Mouse (Mus musculus): ENCODE results near the gene Uts2r. TPM values are rescaled to one million over a fixed set of nuclear protein-coding genes. Genes with fewer than 3 reads are reported as not detected.
A peak's percentile ranks its signal among the peaks of the same experiment; 100 is the strongest.

Gene Uts2r
- polyA plus RNA-seq, 1 experiment = not detected

DNA sequence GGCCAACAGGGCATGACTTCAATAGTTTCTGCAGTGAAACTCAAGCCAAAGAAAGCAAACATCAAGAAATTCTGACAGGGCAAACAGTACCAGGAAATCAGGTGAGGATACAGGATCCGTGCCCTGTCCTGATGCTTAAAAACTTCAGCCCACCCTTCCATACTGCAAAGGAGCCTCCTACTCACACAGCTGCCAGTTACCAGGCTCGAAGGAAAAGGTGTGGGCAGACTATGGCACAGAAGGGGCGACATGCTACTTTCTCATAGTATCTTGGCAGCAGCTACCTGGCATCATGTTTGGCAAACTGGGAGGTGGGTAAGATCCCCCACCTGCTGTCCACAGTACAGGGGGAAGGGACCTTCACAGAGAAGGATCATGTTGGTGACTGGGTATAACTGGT is 33.3 kb downstream of the Uts2r start:
- Histone ChIP-seq H3K27ac (ENCODE audit: insufficient read depth, low read depth, low read length) (no peak overlapping the region), H3K4me3 (ENCODE audit: insufficient read depth, low read depth, low read length) (no peak overlapping the region), H3K27me3 (replicated peaks; ENCODE audit: control insufficient read depth, insufficient read depth, low read length) (no peaks in the 10 kb centered on the region), H3K4me1 (ENCODE audit: control insufficient read depth, insufficient read depth, low read length) (no peaks in the 10 kb centered on the region), H3K36me3 (ENCODE audit: control insufficient read depth, insufficient read depth, low read length) (no peaks in the 10 kb centered on the region)
- no peak for DNase-seq
- WGBS = 54% methylated on average over 3 of the region's 3 CpGs
- TF ChIP-seq POLR2A (IDR thresholded peaks at IDR 0.05; ENCODE audit: low read depth, low read length) (no peak), CTCF (conservative IDR thresholded peaks at IDR 0.05; ENCODE audit: insufficient read depth, insufficient read length, low read depth, low read length) (no peak)

DNA sequence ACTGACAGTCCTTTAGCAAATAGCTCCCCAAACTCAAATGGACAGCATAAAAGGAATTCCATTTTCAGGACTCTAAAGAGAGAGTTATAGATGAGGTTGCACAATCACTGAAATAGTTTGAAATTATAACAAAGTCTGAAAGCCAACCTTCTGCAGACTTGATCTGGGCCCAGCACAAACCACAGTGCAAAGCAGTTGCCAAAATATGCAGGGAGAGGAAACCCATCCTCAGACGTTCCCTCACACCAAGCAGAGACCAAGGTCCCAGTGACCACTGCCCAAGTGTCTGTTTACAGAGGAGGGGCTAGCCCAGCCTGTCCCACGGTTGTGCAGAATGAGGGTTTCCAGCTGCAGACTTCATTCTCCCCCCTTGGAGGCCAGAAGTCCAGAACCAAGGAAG is 38.6 kb downstream of the Uts2r start:
- H3K4me3 ChIP-seq (ENCODE audit: insufficient read depth, low read depth, low read length) = no peak overlapping the region
- WGBS = 39% methylated on average over 2 of the region's 2 CpGs
- TF ChIP-seq CTCF (conservative IDR thresholded peaks at IDR 0.05; ENCODE audit: insufficient read depth, insufficient read length, low read depth, low read length) (no peak), POLR2A (IDR thresholded peaks at IDR 0.05; ENCODE audit: low read depth, low read length) (no peak)
- no peak for DNase-seq
- no peak overlapping the region for H3K27ac ChIP-seq (ENCODE audit: insufficient read depth, low read depth, low read length)
- H3K27me3 ChIP-seq (replicated peaks; ENCODE audit: control insufficient read depth, insufficient read depth, low read length) = no peaks in the 10 kb centered on the region
- peaks cover 5% of the 10 kb centered on the region; the same call in 1 of the 2 replicates for H3K4me1 ChIP-seq (ENCODE audit: control insufficient read depth, insufficient read depth, low read length)
- H3K36me3 ChIP-seq (ENCODE audit: control insufficient read depth, insufficient read depth, low read length) = no peaks in the 10 kb centered on the region

DNA sequence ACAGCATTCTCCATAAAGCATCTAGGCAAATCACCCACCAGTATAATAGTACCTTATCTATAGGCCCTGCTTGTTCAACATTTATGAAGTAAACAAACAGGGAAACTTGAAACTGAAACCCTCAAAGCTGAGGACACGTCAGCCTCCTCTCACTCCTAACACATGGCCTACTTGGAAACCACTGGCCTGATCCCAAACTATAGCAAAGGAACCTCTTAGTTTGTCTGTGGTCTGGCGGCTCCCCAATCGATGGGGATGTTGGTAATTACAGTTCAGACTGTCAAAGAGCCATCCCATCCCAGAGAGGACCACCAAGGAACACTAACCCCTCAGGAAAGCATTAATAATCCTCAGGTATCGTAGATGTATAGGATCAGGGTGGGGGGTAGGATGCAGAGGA is 39.8 kb downstream of the Uts2r start:
- Histone ChIP-seq H3K4me3 (ENCODE audit: insufficient read depth, low read depth, low read length) (no peak overlapping the region), H3K27me3 (replicated peaks; ENCODE audit: control insufficient read depth, insufficient read depth, low read length) (no peaks in the 10 kb centered on the region), H3K36me3 (ENCODE audit: control insufficient read depth, insufficient read depth, low read length) (no peaks in the 10 kb centered on the region), H3K27ac (ENCODE audit: insufficient read depth, low read depth, low read length) (no peak overlapping the region), H3K4me1 (ENCODE audit: control insufficient read depth, insufficient read depth, low read length) (peaks cover 5% of the 10 kb centered on the region; the same call in 1 of the 2 replicates)
- TF ChIP-seq POLR2A (IDR thresholded peaks at IDR 0.05; ENCODE audit: low read depth, low read length) = no peak
- no peak for TF ChIP-seq CTCF (conservative IDR thresholded peaks at IDR 0.05; ENCODE audit: insufficient read depth, insufficient read length, low read depth, low read length)
- WGBS = 82% methylated on average over 4 of the region's 4 CpGs
- no peak for DNase-seq

DNA sequence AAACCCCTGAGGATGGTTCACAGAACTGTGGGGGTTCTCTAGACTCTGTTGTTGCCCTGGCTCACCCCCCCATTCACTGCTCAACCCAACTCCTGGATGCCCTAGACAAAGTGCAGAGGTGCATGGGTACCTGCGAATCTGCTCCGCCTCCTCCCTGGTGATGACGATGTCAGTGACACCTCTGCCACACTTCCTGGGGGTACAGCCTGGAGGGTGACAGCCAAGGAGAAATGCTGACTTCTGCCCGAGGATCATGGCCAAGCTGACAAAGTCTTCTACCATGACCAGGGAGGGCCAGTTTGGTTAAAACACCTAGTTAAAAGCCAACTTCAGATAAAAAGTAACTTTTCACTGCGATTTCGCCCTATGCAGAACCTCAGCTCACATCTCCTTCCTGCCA is 40.7 kb downstream of the Uts2r start:
- H3K27ac ChIP-seq (ENCODE audit: insufficient read depth, low read depth, low read length) = no peak overlapping the region
- H3K36me3 ChIP-seq (ENCODE audit: control insufficient read depth, insufficient read depth, low read length) = no peaks in the 10 kb centered on the region
- no peak overlapping the region for H3K4me3 ChIP-seq (ENCODE audit: insufficient read depth, low read depth, low read length)
- H3K27me3 ChIP-seq (replicated peaks; ENCODE audit: control insufficient read depth, insufficient read depth, low read length) = no peaks in the 10 kb centered on the region
- 72% methylated on average over 6 of the region's 6 CpGs for WGBS
- peak; percentile 83 for DNase-seq
- H3K4me1 ChIP-seq (ENCODE audit: control insufficient read depth, insufficient read depth, low read length) = peaks cover 9% of the 10 kb centered on the region; the same call in 1 of the 2 replicates
- TF ChIP-seq CTCF (conservative IDR thresholded peaks at IDR 0.05; ENCODE audit: insufficient read depth, insufficient read length, low read depth, low read length) = no peak
- TF ChIP-seq POLR2A (IDR thresholded peaks at IDR 0.05; ENCODE audit: low read depth, low read length) = no peak

DNA sequence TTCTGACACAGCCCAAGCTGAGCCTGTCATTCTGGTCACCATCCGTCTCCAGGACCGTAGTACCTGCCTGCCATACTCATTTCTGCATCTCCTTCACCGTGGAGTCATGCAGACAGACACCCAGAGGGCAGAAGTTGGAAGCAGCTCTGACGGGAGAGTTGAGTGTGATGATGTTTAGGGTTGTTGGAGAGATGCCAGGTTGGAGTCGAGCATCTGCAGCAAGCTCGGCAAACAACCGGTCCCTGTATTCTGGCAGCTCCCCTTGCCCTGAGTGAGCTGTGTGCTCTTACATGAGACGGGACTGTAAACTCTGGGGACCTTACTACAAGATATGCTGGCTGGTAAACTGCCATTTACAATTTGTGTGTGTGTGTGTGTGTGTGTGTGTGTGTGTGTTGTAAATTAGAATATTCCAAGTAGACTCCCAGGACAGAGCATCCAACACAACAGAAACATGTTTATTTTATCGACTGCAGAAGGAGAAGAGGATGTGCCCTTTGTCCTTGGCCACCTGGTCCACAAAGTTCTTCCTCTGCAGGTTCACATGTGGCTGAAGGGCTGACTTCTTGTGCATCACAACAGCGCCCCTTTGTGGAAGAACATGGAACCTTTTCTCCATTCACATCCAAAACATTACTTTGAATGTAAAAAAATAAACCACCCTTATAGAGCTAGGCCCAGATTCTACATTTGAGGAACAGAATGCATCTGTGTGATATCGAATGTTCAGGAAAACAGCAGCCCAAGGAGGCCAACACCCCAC is 41.5 kb downstream of the Uts2r start:
- 42% methylated on average over 11 of the region's 11 CpGs for WGBS
- Histone ChIP-seq H3K27ac (ENCODE audit: insufficient read depth, low read depth, low read length) (peak overlapping the region; percentile 45; the same call in 1 of the 2 replicates), H3K36me3 (ENCODE audit: control insufficient read depth, insufficient read depth, low read length) (no peaks in the 10 kb centered on the region), H3K4me1 (ENCODE audit: control insufficient read depth, insufficient read depth, low read length) (peaks cover 9% of the 10 kb centered on the region; the same call in 1 of the 2 replicates), H3K27me3 (replicated peaks; ENCODE audit: control insufficient read depth, insufficient read depth, low read length) (no peaks in the 10 kb centered on the region), H3K4me3 (ENCODE audit: insufficient read depth, low read depth, low read length) (no peak overlapping the region)
- peak; percentile 75 for DNase-seq
- TF ChIP-seq CTCF (conservative IDR thresholded peaks at IDR 0.05; ENCODE audit: insufficient read depth, insufficient read length, low read depth, low read length) (peak; percentile 78), POLR2A (IDR thresholded peaks at IDR 0.05; ENCODE audit: low read depth, low read length) (no peak)

DNA sequence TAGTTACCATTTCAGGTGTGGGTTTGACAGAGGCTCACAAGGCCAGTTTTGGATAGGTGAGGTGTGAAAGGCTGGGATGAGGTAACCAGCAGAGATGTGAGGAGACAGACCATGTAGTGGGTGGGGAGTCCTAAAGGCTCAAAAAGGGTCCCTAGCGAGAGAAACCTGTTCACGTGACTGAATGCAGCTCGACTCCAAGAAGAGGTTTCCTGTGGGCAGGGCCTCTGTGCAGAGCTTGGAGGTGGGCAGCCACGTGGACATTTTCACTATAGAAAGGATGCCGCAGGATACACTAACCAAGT is 43.7 kb downstream of the Uts2r start:
- H3K27ac ChIP-seq (ENCODE audit: insufficient read depth, low read depth, low read length) = no peak overlapping the region
- no peaks in the 10 kb centered on the region for H3K27me3 ChIP-seq (replicated peaks; ENCODE audit: control insufficient read depth, insufficient read depth, low read length)
- peaks cover 9% of the 10 kb centered on the region; the same call in 1 of the 2 replicates for H3K4me1 ChIP-seq (ENCODE audit: control insufficient read depth, insufficient read depth, low read length)
- TF ChIP-seq CTCF (conservative IDR thresholded peaks at IDR 0.05; ENCODE audit: insufficient read depth, insufficient read length, low read depth, low read length) (no peak), POLR2A (IDR thresholded peaks at IDR 0.05; ENCODE audit: low read depth, low read length) (no peak)
- WGBS = 1% methylated on average over 5 of the region's 5 CpGs
- H3K4me3 ChIP-seq (ENCODE audit: insufficient read depth, low read depth, low read length) = peak overlapping the region; percentile 73; the same call in 1 of the 2 replicates
- DNase-seq = no peak
- no peaks in the 10 kb centered on the region for H3K36me3 ChIP-seq (ENCODE audit: control insufficient read depth, insufficient read depth, low read length)

DNA sequence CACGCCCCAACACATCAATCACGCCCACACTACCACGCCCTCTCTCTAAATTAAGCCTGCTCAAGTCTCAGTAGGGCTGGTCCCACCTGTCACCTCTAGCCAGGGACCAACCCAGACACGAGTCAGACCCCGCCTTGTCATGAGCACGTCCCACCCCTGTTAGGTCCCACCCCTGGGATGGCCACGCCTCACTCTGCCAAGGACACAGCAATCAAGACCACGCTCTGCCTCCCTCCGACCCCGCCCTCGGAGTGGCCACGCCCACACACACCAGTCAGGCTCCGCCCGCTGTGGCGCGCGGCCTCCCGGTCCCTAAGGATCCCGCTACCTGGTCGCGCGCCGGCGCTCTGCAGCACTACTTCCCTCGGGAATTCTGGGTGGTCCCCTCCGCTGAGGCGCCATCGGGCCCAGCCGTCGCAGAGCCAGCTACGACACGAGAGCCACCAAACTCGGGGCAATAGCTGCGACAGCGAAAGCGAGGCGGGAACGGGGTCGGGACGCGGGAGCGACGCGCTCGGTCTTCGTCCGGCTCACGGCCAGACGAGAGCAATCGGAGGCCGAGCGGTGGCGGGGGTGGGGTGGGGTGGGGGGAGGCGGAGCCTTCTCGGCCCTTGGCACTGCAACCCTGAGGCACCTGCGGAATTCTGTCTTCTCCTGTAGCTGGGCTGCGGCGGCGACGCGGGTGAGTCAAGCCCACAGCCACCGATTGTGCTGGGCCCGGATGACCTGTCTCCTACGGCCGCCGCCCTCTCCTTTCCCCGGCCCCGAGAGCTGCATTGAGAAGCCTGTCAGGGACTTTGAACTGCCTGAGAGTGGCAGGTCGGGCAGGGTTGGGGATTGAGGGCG is 44.3 kb downstream of the Uts2r start, which contains the start of the genes Hexdc and Ogfod3:
TSS of gene Hexdc (plus strand) at position 273 of the 846 bp plus-strand sequence.
TSS of gene Ogfod3 (minus strand) at position 551 of the 846 bp plus-strand sequence.
- no peaks in the 10 kb centered on the region for H3K36me3 ChIP-seq (ENCODE audit: control insufficient read depth, insufficient read depth, low read length)
- TF ChIP-seq POLR2A (IDR thresholded peaks at IDR 0.05; ENCODE audit: low read depth, low read length) (no peak), CTCF (conservative IDR thresholded peaks at IDR 0.05; ENCODE audit: insufficient read depth, insufficient read length, low read depth, low read length) (no peak)
- H3K27ac ChIP-seq (ENCODE audit: insufficient read depth, low read depth, low read length) = peak within 1 kb of the TSS; percentile 74
- WGBS = under 1% methylated on average over 70 of the region's 70 CpGs
- no peaks in the 10 kb centered on the region for H3K27me3 ChIP-seq (replicated peaks; ENCODE audit: control insufficient read depth, insufficient read depth, low read length)
- H3K4me3 ChIP-seq (ENCODE audit: insufficient read depth, low read depth, low read length) = peak within 1 kb of the TSS; percentile 73
- peak; percentile 98 for DNase-seq
- H3K4me1 ChIP-seq (ENCODE audit: control insufficient read depth, insufficient read depth, low read length) = peaks cover 9% of the 10 kb centered on the region; the same call in 1 of the 2 replicates

Other genes with a start within 250 kb of the Uts2r start
- 2.9 and 3.5 TPM in 2 replicates for gene Ccdc57, start 227.4 kb upstream of the Uts2r start, polyA plus RNA-seq (2012; rRNA removed)
- gene Slc16a3, start 211.8 kb upstream of the Uts2r start, polyA plus RNA-seq (2012; rRNA removed) = 2.0 and 2.9 TPM in 2 replicates
- gene Csnk1d, start 168.9 kb upstream of the Uts2r start, polyA plus RNA-seq (2012; rRNA removed) = 63.3 and 71.0 TPM in 2 replicates
- gene Cd7, start 120.9 kb upstream of the Uts2r start, polyA plus RNA-seq (2012; rRNA removed) = 1.2 and 3.0 TPM in 2 replicates
- 66.6 and 75.2 TPM in 2 replicates for gene Sectm1b, start 96.7 kb upstream of the Uts2r start, polyA plus RNA-seq (2012; rRNA removed)
- gene Sectm1a, start 79.1 kb upstream of the Uts2r start, polyA plus RNA-seq (2012; rRNA removed) = 2.1 and 2.8 TPM in 2 replicates
- gene Tex19.2, start 41.6 kb upstream of the Uts2r start, polyA plus RNA-seq (2012; rRNA removed) = not detected in 2 replicates
- gene Tex19.1, start 14.1 kb upstream of the Uts2r start, polyA plus RNA-seq (2012; rRNA removed) = not detected in 2 replicates
- 18.3 and 23.6 TPM in 2 replicates for gene Hexdc, start 44.2 kb downstream of the Uts2r start, polyA plus RNA-seq (2012; rRNA removed)
- 25.4 and 27.4 TPM in 2 replicates for gene Ogfod3, start 44.4 kb downstream of the Uts2r start, polyA plus RNA-seq (2012; rRNA removed)
- 13.7 and 15.3 TPM in 2 replicates for gene Cybc1, start 69.1 kb downstream of the Uts2r start, polyA plus RNA-seq (2012; rRNA removed)
- 41.8 and 54.1 TPM in 2 replicates for gene Narf, start 77.0 kb downstream of the Uts2r start, polyA plus RNA-seq (2012; rRNA removed)
- gene Foxk2, start 99.7 kb downstream of the Uts2r start, polyA plus RNA-seq (2012; rRNA removed) = 18.2 and 28.6 TPM in 2 replicates
- 54.5 and 59.4 TPM in 2 replicates for gene Wdr45b, start 194.2 kb downstream of the Uts2r start, polyA plus RNA-seq (2012; rRNA removed)
- gene Rab40b, start 228.0 kb downstream of the Uts2r start, polyA plus RNA-seq (2012; rRNA removed) = 1.8 and 2.5 TPM in 2 replicates